Mouse (Mus musculus): ENCODE measurements around the gene Sars.

The Sars gene

GRCm38 (mm10) chr3:108423844-108424801, 20.9 kb downstream of the Sars start:
- peak; percentile 69 for DNase-seq

- no peak for DNase-seq
Observed at GRCm38 (mm10) chr3:108423006-108423405, 22.0 kb downstream of the Sars start.

GRCm38 (mm10) chr3:108415831-108416223, 29.2 kb downstream of the Sars start:
- DNase-seq: peak; percentile 89

- peak; percentile 55 for DNase-seq
Observed at GRCm38 (mm10) chr3:108414857-108415830, 29.9 kb downstream of the Sars start, which contains the start of gene Celsr2. Celsr2 (minus strand) TSS chr3:108415552.

- no peak for DNase-seq
Observed at GRCm38 (mm10) chr3:108413634-108414360, 31.2 kb downstream of the Sars start.

GRCm38 (mm10) chr3:108411754-108412121, 33.3 kb downstream of the Sars start:
- peak; percentile 92 for DNase-seq

GRCm38 (mm10) chr3:108411026-108411753, 33.8 kb downstream of the Sars start:
- DNase-seq: peak; percentile 89

GRCm38 (mm10) chr3:108410359-108410714, 34.7 kb downstream of the Sars start:
- peak; percentile 37 for DNase-seq

- peak; percentile 36 for DNase-seq
Observed at GRCm38 (mm10) chr3:108409656-108410358, 35.2 kb downstream of the Sars start.

GRCm38 (mm10) chr3:108408517-108409008, 36.4 kb downstream of the Sars start:
- DNase-seq: peak; percentile 33

GRCm38 (mm10) chr3:108406306-108406885, 38.6 kb downstream of the Sars start:
- DNase-seq: no peak

GRCm38 (mm10) chr3:108405536-108406305, 39.3 kb downstream of the Sars start:
- no peak for DNase-seq

GRCm38 (mm10) chr3:108402528-108402920, 42.5 kb downstream of the Sars start:
- peak; percentile 36 for DNase-seq

- DNase-seq: peak; percentile 94
Observed at GRCm38 (mm10) chr3:108401692-108402527, 43.1 kb downstream of the Sars start.

GRCm38 (mm10) chr3:108400442-108400841, 44.6 kb downstream of the Sars start:
- no peak for DNase-seq

GRCm38 (mm10) chr3:108398281-108398680, 46.7 kb downstream of the Sars start:
- DNase-seq: no peak

- DNase-seq: no peak
Observed at GRCm38 (mm10) chr3:108392793-108393192, 52.2 kb downstream of the Sars start.

GRCm38 (mm10) chr3:108392299-108392698, 52.7 kb downstream of the Sars start:
- DNase-seq: peak; percentile 86

- DNase-seq: peak; percentile 96
Observed at GRCm38 (mm10) chr3:108389111-108389545, 55.9 kb downstream of the Sars start.

All from kidney, postnatal 14 days (tissue).